Mouse (Mus musculus): ENCODE measurements around the gene Tmem135. TPM values are rescaled to one million over a fixed set of nuclear protein-coding genes. Genes with fewer than 3 reads are reported as not detected.
"Not testable (repeated sequence)": the region's sequence is repeated elsewhere in the genome, so short reads cannot be mapped to it uniquely, and the experiment has no call there.

Gene Tmem135
- polyA plus RNA-seq, 1 experiment from 2014 or later: 29.4 TPM

DNA sequence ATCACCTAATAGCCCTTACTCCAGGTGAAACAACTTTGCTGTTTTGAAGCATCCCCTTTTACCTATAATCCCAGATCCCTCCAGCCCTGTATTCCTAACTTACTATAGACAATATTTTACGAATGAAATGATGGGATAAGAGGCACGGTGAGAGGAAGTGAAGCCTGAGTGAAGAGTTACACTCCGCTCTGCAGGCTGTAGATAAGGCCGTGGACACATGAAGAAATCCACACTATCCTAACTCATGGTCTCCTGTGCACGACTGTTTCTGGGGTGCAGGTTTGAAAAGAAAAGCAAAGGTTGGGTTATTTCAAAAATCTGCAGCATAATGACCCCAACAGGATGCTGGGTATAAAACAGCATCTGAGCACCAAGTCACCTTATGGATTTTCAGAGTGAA lies 77.8 kb downstream of the Tmem135 start:
- ATAC-seq: no peak
- Histone ChIP-seq H3K4me3 (ENCODE audit: low read length) (no peak overlapping the region), H3K9ac (ENCODE audit: low read depth, low read length) (no peak overlapping the region), H3K27me3 (replicated peaks; ENCODE audit: control insufficient read depth, insufficient read depth, low read length) (no peaks in the 10 kb centered on the region), H3K4me2 (ENCODE audit: low read length) (no peak overlapping the region), H3K4me1 (ENCODE audit: control insufficient read depth, insufficient read depth, low read depth, low read length) (no peaks in the 10 kb centered on the region), H3K36me3 (ENCODE audit: control insufficient read depth, insufficient read depth, low read length) (no peaks in the 10 kb centered on the region), H3K9me3 (ENCODE audit: control insufficient read depth, low read length) (no peaks in the 10 kb centered on the region), H3K27ac (ENCODE audit: low read depth, low read length) (no peak overlapping the region)
- WGBS: 92% methylated on average over 5 of the region's 5 CpGs

GRCm38 (mm10) chr7:89322741-89323140 lies 81.3 kb downstream of the Tmem135 start:
- not testable (repeated sequence) for H3K4me3 ChIP-seq (ENCODE audit: low read length); H3K9me3 ChIP-seq (ENCODE audit: control insufficient read depth, low read length)
- WGBS: 84% methylated on average over 4 of the region's 4 CpGs

DNA sequence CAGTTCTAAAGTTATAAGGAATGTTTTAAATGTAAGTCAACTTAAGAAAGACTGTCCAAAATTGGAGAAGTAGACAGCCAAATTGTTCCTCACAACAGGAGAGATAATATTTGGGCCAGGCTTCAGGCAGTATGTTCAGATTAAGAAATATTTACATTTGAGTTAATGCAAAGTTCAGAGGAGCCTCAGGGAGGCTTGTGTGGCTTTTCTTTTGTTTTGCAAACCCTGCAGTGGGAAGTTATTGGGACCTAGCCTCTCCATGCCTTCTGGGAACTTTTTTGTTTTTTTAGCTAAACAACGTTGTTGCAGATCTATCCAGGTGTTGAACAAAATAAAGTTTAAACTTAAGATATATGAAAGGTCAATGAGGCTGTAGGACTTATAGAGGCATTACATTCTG lies 84.7 kb downstream of the Tmem135 start:
- WGBS: 76% methylated on average over 1 of the region's 1 CpGs
- no peak overlapping the region for H3K4me3 ChIP-seq (ENCODE audit: low read length)
- H3K27me3 ChIP-seq (replicated peaks; ENCODE audit: control insufficient read depth, insufficient read depth, low read length): no peaks in the 10 kb centered on the region
- H3K9ac ChIP-seq (ENCODE audit: low read depth, low read length): no peak overlapping the region
- ATAC-seq: no peak
- no peak overlapping the region for H3K27ac ChIP-seq (ENCODE audit: low read depth, low read length)
- H3K36me3 ChIP-seq (ENCODE audit: control insufficient read depth, insufficient read depth, low read length): no peaks in the 10 kb centered on the region
- no peak overlapping the region for H3K4me2 ChIP-seq (ENCODE audit: low read length)
- H3K9me3 ChIP-seq (ENCODE audit: control insufficient read depth, low read length): no peaks in the 10 kb centered on the region
- no peaks in the 10 kb centered on the region; the same call in 1 of the 2 replicates for H3K4me1 ChIP-seq (ENCODE audit: control insufficient read depth, insufficient read depth, low read depth, low read length)

More at GRCm38 (mm10) chr7:89322741-89323140, 81.3 kb downstream of the Tmem135 start:
- ATAC-seq; H3K4me2 ChIP-seq (ENCODE audit: low read length); H3K4me1 ChIP-seq (ENCODE audit: control insufficient read depth, insufficient read depth, low read depth, low read length); H3K27me3 ChIP-seq (replicated peaks; ENCODE audit: control insufficient read depth, insufficient read depth, low read length); H3K36me3 ChIP-seq (ENCODE audit: control insufficient read depth, insufficient read depth, low read length); H3K9ac ChIP-seq (ENCODE audit: low read depth, low read length); H3K27ac ChIP-seq (ENCODE audit: low read depth, low read length): not testable (repeated sequence)

DNA sequence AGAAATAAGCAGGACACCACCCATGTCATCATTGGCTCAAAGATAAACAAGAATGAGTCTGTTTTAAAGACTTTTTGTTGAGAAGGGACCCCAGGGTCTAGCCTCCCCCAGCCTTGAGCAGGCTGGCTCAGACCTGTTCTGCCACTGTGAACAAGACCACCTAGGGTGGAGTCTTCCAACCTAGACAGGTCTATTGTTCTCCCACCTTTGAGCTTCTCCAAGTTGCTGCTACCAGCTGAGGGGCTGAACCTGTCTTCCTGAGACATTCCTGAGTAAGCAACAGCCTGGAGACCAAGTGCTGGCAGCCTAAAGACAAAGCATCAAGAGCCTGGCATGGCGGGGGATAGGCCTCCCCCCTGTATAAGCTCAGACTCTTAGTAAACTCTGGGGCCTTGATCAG lies 86.9 kb downstream of the Tmem135 start:
- H3K9me3 ChIP-seq (ENCODE audit: control insufficient read depth, low read length); H3K36me3 ChIP-seq (ENCODE audit: control insufficient read depth, insufficient read depth, low read length); H3K27ac ChIP-seq (ENCODE audit: low read depth, low read length); H3K4me3 ChIP-seq (ENCODE audit: low read length); ATAC-seq; H3K9ac ChIP-seq (ENCODE audit: low read depth, low read length); H3K4me1 ChIP-seq (ENCODE audit: control insufficient read depth, insufficient read depth, low read depth, low read length); H3K4me2 ChIP-seq (ENCODE audit: low read length); H3K27me3 ChIP-seq (replicated peaks; ENCODE audit: control insufficient read depth, insufficient read depth, low read length): not testable (repeated sequence)
- 73% methylated on average over 1 of the region's 1 CpGs for WGBS

DNA sequence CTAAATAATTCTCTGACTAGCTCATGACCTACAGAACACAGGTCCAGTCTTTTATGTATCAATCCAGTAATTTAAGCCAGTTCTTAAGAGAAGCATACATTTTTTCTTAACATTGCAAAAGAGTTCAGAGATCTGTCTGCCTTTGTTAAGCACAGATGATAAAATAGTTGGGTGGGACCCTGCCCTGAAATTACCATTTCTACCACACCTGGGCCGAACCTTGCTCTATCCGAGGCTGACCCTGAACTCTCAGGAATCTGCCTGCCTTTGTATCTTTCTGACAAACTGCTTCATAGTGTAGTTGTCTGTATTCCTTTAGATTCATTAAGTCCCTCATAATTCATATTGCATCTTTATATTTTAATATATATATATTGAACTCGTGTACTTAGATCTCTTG lies 87.9 kb downstream of the Tmem135 start:
- Histone ChIP-seq H3K4me2 (ENCODE audit: low read length) (no peak overlapping the region), H3K36me3 (ENCODE audit: control insufficient read depth, insufficient read depth, low read length) (no peaks in the 10 kb centered on the region), H3K27me3 (replicated peaks; ENCODE audit: control insufficient read depth, insufficient read depth, low read length) (no peaks in the 10 kb centered on the region), H3K4me3 (ENCODE audit: low read length) (no peak overlapping the region), H3K4me1 (ENCODE audit: control insufficient read depth, insufficient read depth, low read depth, low read length) (no peaks in the 10 kb centered on the region; the same call in 1 of the 2 replicates), H3K9me3 (ENCODE audit: control insufficient read depth, low read length) (no peaks in the 10 kb centered on the region), H3K27ac (ENCODE audit: low read depth, low read length) (no peak overlapping the region), H3K9ac (ENCODE audit: low read depth, low read length) (no peak overlapping the region)
- ATAC-seq: no peak
- 89% methylated on average over 3 of the region's 3 CpGs for WGBS

- Histone ChIP-seq H3K4me3 (ENCODE audit: low read length) (no peak overlapping the region), H3K27me3 (replicated peaks; ENCODE audit: control insufficient read depth, insufficient read depth, low read length) (no peaks in the 10 kb centered on the region), H3K9ac (ENCODE audit: low read depth, low read length) (no peak overlapping the region), H3K36me3 (ENCODE audit: control insufficient read depth, insufficient read depth, low read length) (no peaks in the 10 kb centered on the region), H3K4me2 (ENCODE audit: low read length) (no peak overlapping the region), H3K27ac (ENCODE audit: low read depth, low read length) (no peak overlapping the region), H3K4me1 (ENCODE audit: control insufficient read depth, insufficient read depth, low read depth, low read length) (no peaks in the 10 kb centered on the region; the same call in 1 of the 2 replicates), H3K9me3 (ENCODE audit: control insufficient read depth, low read length) (no peaks in the 10 kb centered on the region)
- no peak for ATAC-seq
- 86% methylated on average over 1 of the region's 1 CpGs for WGBS
These were observed 92.5 kb downstream of the Tmem135 start for GRCm38 (mm10) chr7:89311555-89311954.

GRCm38 (mm10) chr7:89308926-89309325 lies 95.1 kb downstream of the Tmem135 start:
- no peak overlapping the region for H3K4me2 ChIP-seq (ENCODE audit: low read length)
- no peaks in the 10 kb centered on the region for H3K9me3 ChIP-seq (ENCODE audit: control insufficient read depth, low read length)
- H3K36me3 ChIP-seq (ENCODE audit: control insufficient read depth, insufficient read depth, low read length): no peaks in the 10 kb centered on the region
- H3K27ac ChIP-seq (ENCODE audit: low read depth, low read length): no peak overlapping the region
- H3K9ac ChIP-seq (ENCODE audit: low read depth, low read length): no peak overlapping the region
- ATAC-seq: no peak
- 70% methylated on average over 3 of the region's 3 CpGs for WGBS
- H3K27me3 ChIP-seq (replicated peaks; ENCODE audit: control insufficient read depth, insufficient read depth, low read length): no peaks in the 10 kb centered on the region
- no peaks in the 10 kb centered on the region for H3K4me1 ChIP-seq (ENCODE audit: control insufficient read depth, insufficient read depth, low read depth, low read length)
- H3K4me3 ChIP-seq (ENCODE audit: low read length): no peak overlapping the region

- 84% methylated on average over 11 of the region's 11 CpGs for WGBS
- H3K4me3 ChIP-seq (ENCODE audit: low read length): no peak overlapping the region
- no peak overlapping the region for H3K4me2 ChIP-seq (ENCODE audit: low read length)
- no peak overlapping the region for H3K9ac ChIP-seq (ENCODE audit: low read depth, low read length)
- ATAC-seq: no peak
- H3K27ac ChIP-seq (ENCODE audit: low read depth, low read length): no peak overlapping the region
- no peaks in the 10 kb centered on the region for H3K9me3 ChIP-seq (ENCODE audit: control insufficient read depth, low read length)
- H3K27me3 ChIP-seq (replicated peaks; ENCODE audit: control insufficient read depth, insufficient read depth, low read length): no peaks in the 10 kb centered on the region
- peaks cover under 1% of the 10 kb centered on the region; the same call in 1 of the 2 replicates for H3K36me3 ChIP-seq (ENCODE audit: control insufficient read depth, insufficient read depth, low read length)
- no peaks in the 10 kb centered on the region for H3K4me1 ChIP-seq (ENCODE audit: control insufficient read depth, insufficient read depth, low read depth, low read length)
These were observed 95.8 kb downstream of the Tmem135 start for GRCm38 (mm10) chr7:89308238-89308637.

GRCm38 (mm10) chr7:89306831-89307230 lies 97.2 kb downstream of the Tmem135 start:
- Histone ChIP-seq H3K36me3 (ENCODE audit: control insufficient read depth, insufficient read depth, low read length) (peaks cover 2% of the 10 kb centered on the region; the same call in 1 of the 2 replicates), H3K4me3 (ENCODE audit: low read length) (no peak overlapping the region), H3K27me3 (replicated peaks; ENCODE audit: control insufficient read depth, insufficient read depth, low read length) (no peaks in the 10 kb centered on the region), H3K4me1 (ENCODE audit: control insufficient read depth, insufficient read depth, low read depth, low read length) (no peaks in the 10 kb centered on the region), H3K27ac (ENCODE audit: low read depth, low read length) (no peak overlapping the region), H3K9me3 (ENCODE audit: control insufficient read depth, low read length) (no peaks in the 10 kb centered on the region), H3K4me2 (ENCODE audit: low read length) (no peak overlapping the region), H3K9ac (ENCODE audit: low read depth, low read length) (no peak overlapping the region)
- no peak for ATAC-seq
- 82% methylated on average over 6 of the region's 6 CpGs for WGBS

GRCm38 (mm10) chr7:89304958-89305357 lies 99.1 kb downstream of the Tmem135 start:
- Histone ChIP-seq H3K36me3 (ENCODE audit: control insufficient read depth, insufficient read depth, low read length) (peaks cover 2% of the 10 kb centered on the region; the same call in 1 of the 2 replicates), H3K9me3 (ENCODE audit: control insufficient read depth, low read length) (no peaks in the 10 kb centered on the region), H3K4me1 (ENCODE audit: control insufficient read depth, insufficient read depth, low read depth, low read length) (no peaks in the 10 kb centered on the region), H3K4me3 (ENCODE audit: low read length) (no peak overlapping the region), H3K4me2 (ENCODE audit: low read length) (no peak overlapping the region), H3K9ac (ENCODE audit: low read depth, low read length) (no peak overlapping the region), H3K27me3 (replicated peaks; ENCODE audit: control insufficient read depth, insufficient read depth, low read length) (no peaks in the 10 kb centered on the region), H3K27ac (ENCODE audit: low read depth, low read length) (no peak overlapping the region)
- no peak for ATAC-seq
- 98% methylated on average over 3 of the region's 3 CpGs for WGBS

All from hindbrain, embryonic 16.5 days (tissue).